Mouse (Mus musculus) kidney, embryonic 14.5 days (tissue): Measurements from ENCODE around the gene Limch1. TPM values are rescaled to one million over a fixed set of nuclear protein-coding genes. Genes with fewer than 3 reads are reported as not detected.

Experiments used
- ATAC-seq: fragments of 200-750 bp; cut with Nextera tagmentation; 2 replicates; pipeline ENCODE4 v1.8.0; 2017; ENCODE audit warnings: moderate number of reproducible peaks, mild to moderate bottlenecking, moderate TSS enrichment, moderate library complexity; ENCODE audit not compliant: low FRiP score, low TSS enrichment
- H3K27ac ChIP-seq: fragments of 300-500 bp; sonication (generic); 2 replicates; pipeline ENCODE4 v1.5.1; 2014; ENCODE audit warnings: low read depth, mild to moderate bottlenecking, low read length, moderate library complexity, mixed read lengths
- H3K27me3 ChIP-seq: fragments of 300-500 bp; sonication (generic); 2 replicates; pipeline ENCODE4 v1.6.1; 2014; ENCODE audit warnings: mild to moderate bottlenecking, low read length; ENCODE audit not compliant: control insufficient read depth, insufficient read depth
- H3K36me3 ChIP-seq: fragments of 300-500 bp; sonication (generic); 2 replicates; pipeline ENCODE4 v1.6.1; 2014; ENCODE audit warnings: low read length, mixed read lengths; ENCODE audit not compliant: control insufficient read depth, insufficient read depth
- H3K4me1 ChIP-seq: fragments of 300-500 bp; sonication (generic); 2 replicates; pipeline ENCODE4 v1.6.1; 2014; ENCODE audit warnings: low read length, mixed read lengths; ENCODE audit not compliant: control insufficient read depth, insufficient read depth
- H3K4me2 ChIP-seq: fragments of 300-500 bp; sonication (generic); replicated peaks from 2 replicates; pipeline ENCODE4 v1.6.1; 2014; ENCODE audit warnings: low read depth, mild to moderate bottlenecking, low read length
- H3K4me3 ChIP-seq: fragments of 300-500 bp; sonication (generic); 2 replicates; pipeline ENCODE4 v1.5.1; 2014; ENCODE audit warnings: mild to moderate bottlenecking, low read length
- H3K9ac ChIP-seq: fragments of 300-500 bp; sonication (generic); 2 replicates; pipeline ENCODE4 v1.6.1; 2014; ENCODE audit warnings: low read depth, mild to moderate bottlenecking, low read length, moderate library complexity
- H3K9me3 ChIP-seq: fragments of 300-500 bp; sonication (generic); 2 replicates; pipeline ENCODE4 v1.6.1; 2016; ENCODE audit warnings: low read length; ENCODE audit not compliant: control insufficient read depth
- WGBS: fragments of 180-500 bp; shearing (Covaris S2); extraction: QIAGEN DNeasy Blood & Tissue Kit; methylation state at CpG from one replicate; pipeline ENCODE4 v1.1.7; 2014; 5-methylcytosine and 5-hydroxymethylcytosine counted together
- polyA plus RNA-seq: library from polyadenylated mRNA; unstranded; fragments of >200 nt; fragmentation: Nextera tagmentation; extraction: Ambion mirVana; gene quantifications from 2 replicates; pipeline ENCODE4 v1.2.1, GENCODE M21; 2014

Limch1 gene
- polyA plus RNA-seq, 1 experiment from 2014 or later: 48.9 TPM

- Histone ChIP-seq H3K4me2 (no peak overlapping the region), H3K9ac (no peak overlapping the region), H3K27ac (no peak overlapping the region; the same call in 1 of the 2 replicates), H3K4me3 (no peak overlapping the region), H3K36me3 (no peaks in the 10 kb centered on the region), H3K4me1 (peaks cover 15% of the 10 kb centered on the region), H3K27me3 (no peaks in the 10 kb centered on the region), H3K9me3 (no peaks in the 10 kb centered on the region)
- ATAC-seq: no peak
- 41% methylated on average over 8 of the region's 8 CpGs for WGBS
These were observed 41.0 kb downstream of the Limch1 start for GRCm38 (mm10) chr5:66786621-66787061.

- no peak overlapping the region for H3K4me3 ChIP-seq
- H3K27ac ChIP-seq: no peak overlapping the region
These were observed 43.4 kb downstream of the Limch1 start for GRCm38 (mm10) chr5:66789041-66789440.

GRCm38 (mm10) chr5:66791161-66791560 is 45.5 kb downstream of the Limch1 start:
- no peak for ATAC-seq
- WGBS: 78% methylated on average over 6 of the region's 6 CpGs

More at GRCm38 (mm10) chr5:66789041-66789440, 43.4 kb downstream of the Limch1 start:
- H3K4me2 ChIP-seq: no peak overlapping the region
- no peaks in the 10 kb centered on the region for H3K36me3 ChIP-seq
- H3K27me3 ChIP-seq: no peaks in the 10 kb centered on the region
- no peaks in the 10 kb centered on the region for H3K9me3 ChIP-seq
- 73% methylated on average over 3 of the region's 3 CpGs for WGBS
- no peak for ATAC-seq
- H3K4me1 ChIP-seq: peaks cover 15% of the 10 kb centered on the region
- no peak overlapping the region for H3K9ac ChIP-seq

GRCm38 (mm10) chr5:66793251-66793650 is 47.6 kb downstream of the Limch1 start:
- Histone ChIP-seq H3K27me3 (no peaks in the 10 kb centered on the region), H3K4me3 (no peak overlapping the region), H3K9me3 (no peaks in the 10 kb centered on the region), H3K4me2 (no peak overlapping the region), H3K27ac (no peak overlapping the region), H3K36me3 (no peaks in the 10 kb centered on the region), H3K9ac (no peak overlapping the region), H3K4me1 (no peaks in the 10 kb centered on the region)
- 93% methylated on average over 3 of the region's 3 CpGs for WGBS
- ATAC-seq: no peak

More at GRCm38 (mm10) chr5:66791161-66791560, 45.5 kb downstream of the Limch1 start:
- Histone ChIP-seq H3K4me2 (no peak overlapping the region), H3K27ac (no peak overlapping the region), H3K36me3 (no peaks in the 10 kb centered on the region), H3K4me1 (peaks cover 9% of the 10 kb centered on the region; the same call in 1 of the 2 replicates), H3K9ac (no peak overlapping the region), H3K27me3 (no peaks in the 10 kb centered on the region), H3K4me3 (no peak overlapping the region), H3K9me3 (no peaks in the 10 kb centered on the region)

GRCm38 (mm10) chr5:66797326-66797725 is 51.7 kb downstream of the Limch1 start:
- no peaks in the 10 kb centered on the region for H3K36me3 ChIP-seq
- H3K4me2 ChIP-seq: no peak overlapping the region
- no peak for ATAC-seq
- H3K4me1 ChIP-seq: peaks cover 17% of the 10 kb centered on the region; the same call in 1 of the 2 replicates
- no peaks in the 10 kb centered on the region for H3K9me3 ChIP-seq
- H3K27ac ChIP-seq: no peak overlapping the region
- H3K4me3 ChIP-seq: no peak overlapping the region
- 73% methylated on average over 6 of the region's 6 CpGs for WGBS
- H3K9ac ChIP-seq: no peak overlapping the region
- no peaks in the 10 kb centered on the region for H3K27me3 ChIP-seq

- no peak for ATAC-seq
- peaks cover 18% of the 10 kb centered on the region; the same call in 1 of the 2 replicates for H3K4me1 ChIP-seq
- H3K27ac ChIP-seq: no peak overlapping the region
- H3K9ac ChIP-seq: no peak overlapping the region
- no peak overlapping the region for H3K4me3 ChIP-seq
- H3K27me3 ChIP-seq: no peaks in the 10 kb centered on the region
- no peaks in the 10 kb centered on the region for H3K9me3 ChIP-seq
- no peak overlapping the region for H3K4me2 ChIP-seq
- no peaks in the 10 kb centered on the region for H3K36me3 ChIP-seq
- 60% methylated on average over 3 of the region's 3 CpGs for WGBS
These were observed 52.5 kb downstream of the Limch1 start for GRCm38 (mm10) chr5:66798135-66798534.

- no peak for ATAC-seq
- Histone ChIP-seq H3K36me3 (no peaks in the 10 kb centered on the region), H3K4me3 (no peak overlapping the region), H3K9me3 (no peaks in the 10 kb centered on the region), H3K4me1 (peaks cover 18% of the 10 kb centered on the region; the same call in 1 of the 2 replicates), H3K4me2 (no peak overlapping the region), H3K27ac (no peak overlapping the region), H3K9ac (no peak overlapping the region), H3K27me3 (no peaks in the 10 kb centered on the region)
- 24% methylated on average over 8 of the region's 8 CpGs for WGBS
These were observed 53.0 kb downstream of the Limch1 start for GRCm38 (mm10) chr5:66798591-66799003.

- H3K4me1 ChIP-seq: peaks cover 18% of the 10 kb centered on the region; the same call in 1 of the 2 replicates
- no peaks in the 10 kb centered on the region for H3K36me3 ChIP-seq
- H3K27ac ChIP-seq: no peak overlapping the region
- no peaks in the 10 kb centered on the region for H3K9me3 ChIP-seq
- no peak overlapping the region for H3K9ac ChIP-seq
- H3K27me3 ChIP-seq: no peaks in the 10 kb centered on the region
- no peak for ATAC-seq
- 13% methylated on average over 9 of the region's 9 CpGs for WGBS
- H3K4me2 ChIP-seq: no peak overlapping the region
- H3K4me3 ChIP-seq: no peak overlapping the region
These were observed 54.6 kb downstream of the Limch1 start for GRCm38 (mm10) chr5:66800243-66800642.

GRCm38 (mm10) chr5:66800977-66801376 is 55.4 kb downstream of the Limch1 start:
- Histone ChIP-seq H3K36me3 (no peaks in the 10 kb centered on the region), H3K9ac (no peak overlapping the region), H3K4me3 (no peak overlapping the region), H3K4me1 (peaks cover 18% of the 10 kb centered on the region; the same call in 1 of the 2 replicates), H3K9me3 (no peaks in the 10 kb centered on the region), H3K27me3 (no peaks in the 10 kb centered on the region), H3K4me2 (no peak overlapping the region), H3K27ac (no peak overlapping the region)
- 83% methylated on average over 6 of the region's 6 CpGs for WGBS
- no peak for ATAC-seq
